Mouse (Mus musculus) thymus, adult 2 months (tissue): Measurements from ENCODE around the gene Hoxc9. TPM values are rescaled to one million over a fixed set of nuclear protein-coding genes. Genes with fewer than 3 reads are reported as not detected.

Source experiments
- DNase-seq: peaks from one replicate; pipeline ENCODE4 v3.0.0; 2021
- H3K27ac ChIP-seq: fragments of 200-500 bp; 2 replicates; pipeline ENCODE4 v1.5.1; 2012; ENCODE audit warnings: low read length, control low read depth; ENCODE audit not compliant: control insufficient read depth, insufficient read depth
- H3K27me3 ChIP-seq: fragments of 200-500 bp; 2 replicates; pipeline ENCODE4 v1.6.1; 2012; ENCODE audit warnings: mild to moderate bottlenecking, low read length, moderate library complexity, mixed read lengths; ENCODE audit not compliant: control insufficient read depth, insufficient read depth
- H3K36me3 ChIP-seq: fragments of 200-500 bp; 2 replicates; pipeline ENCODE4 v1.6.1; 2012; ENCODE audit warnings: mild to moderate bottlenecking, low read length, moderate library complexity; ENCODE audit not compliant: control insufficient read depth, insufficient read depth
- H3K4me1 ChIP-seq: fragments of 200-500 bp; replicated peaks from 2 replicates; pipeline ENCODE4 v1.6.1; 2012; ENCODE audit warnings: low read length; ENCODE audit not compliant: control insufficient read depth, insufficient read depth
- H3K4me3 ChIP-seq: fragments of 200-500 bp; 2 replicates; pipeline ENCODE4 v1.5.1; 2012; ENCODE audit warnings: mild to moderate bottlenecking, low read length, control low read depth, moderate library complexity; ENCODE audit not compliant: control insufficient read depth, insufficient read depth
- CTCF ChIP-seq: fragments of 200-500 bp; IDR thresholded peaks from 2 replicates; pipeline ENCODE4 v1.5.1; 2012; ENCODE audit warnings: mild to moderate bottlenecking, control low read depth, low read length, moderate library complexity, borderline replicate concordance; ENCODE audit not compliant: control insufficient read depth, poor library complexity, insufficient read depth; ENCODE audit errors: extremely low read depth
- POLR2A ChIP-seq: fragments of 200-500 bp; IDR thresholded peaks from 2 replicates; pipeline ENCODE4 v1.6.1; 2012; ENCODE audit warnings: mild to moderate bottlenecking, low read length, control low read depth, moderate library complexity; ENCODE audit not compliant: control insufficient read depth, poor library complexity, insufficient read depth; ENCODE audit errors: extremely low read depth
- WGBS: fragments of 180-500 bp; shearing (Covaris S2); methylation state at CpG from one replicate; pipeline ENCODE4 v1.1.7; 2018; 5-methylcytosine and 5-hydroxymethylcytosine counted together
- polyA plus RNA-seq: library from polyadenylated mRNA; depleted of rRNA; stranded (reverse); fragments of >200 nt; gene quantifications from 2 replicates; pipeline ENCODE4 v1.2.3, GENCODE M21; 2012

Gene Hoxc9
- polyA plus RNA-seq, 1 experiment, result 0.05 TPM

DNA sequence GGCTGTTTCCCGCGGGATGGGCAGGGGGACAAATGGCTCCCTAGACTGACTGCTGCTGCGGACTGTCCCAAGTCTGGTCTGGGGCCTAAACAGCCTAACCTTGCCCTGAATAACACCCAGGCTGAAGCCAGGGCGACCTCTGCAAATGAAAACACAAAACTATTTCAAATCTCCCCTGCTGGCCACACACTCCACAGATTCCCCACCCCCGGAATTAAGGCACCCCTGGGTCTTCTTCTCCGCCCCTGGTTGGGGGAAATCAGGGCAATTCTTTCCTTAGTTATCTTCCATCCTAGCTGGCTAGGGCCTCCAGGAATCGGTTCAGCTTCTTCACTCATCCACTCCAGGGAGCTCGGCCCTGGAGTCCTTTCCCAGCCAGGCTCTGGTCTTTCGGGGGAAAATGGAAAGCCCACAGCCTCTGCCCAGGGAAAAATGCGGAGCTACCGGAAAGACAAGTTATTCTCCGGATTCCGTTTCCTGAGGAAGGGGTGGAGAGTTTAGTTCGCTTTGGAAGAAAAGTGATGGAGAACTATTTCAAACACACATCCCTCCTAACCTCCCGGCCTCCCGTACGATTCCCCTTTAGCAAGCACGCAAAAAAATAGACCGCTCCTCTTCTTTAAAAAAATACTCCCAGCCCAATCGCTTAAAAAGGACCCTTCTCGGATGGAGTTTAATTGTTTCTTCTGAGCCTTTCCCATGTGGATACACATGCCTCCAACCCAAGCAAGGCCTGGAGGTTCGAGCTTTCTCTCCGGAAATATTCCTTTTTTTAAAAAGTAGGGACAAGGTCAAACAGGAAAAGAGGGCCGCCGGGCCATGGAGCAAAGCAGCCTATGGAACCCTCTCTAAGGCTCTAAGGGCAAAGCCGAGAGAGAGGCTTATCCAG is 11.0 kb upstream of the Hoxc9 start:
- WGBS, result 15% methylated on average over 26 of the region's 26 CpGs
- TF ChIP-seq POLR2A (no peak), CTCF (no peak)
- no peak overlapping the region for H3K4me3 ChIP-seq
- peaks cover 36% of the 10 kb centered on the region for H3K27me3 ChIP-seq
- H3K27ac ChIP-seq, result no peak overlapping the region
- no peak for DNase-seq
- no peaks in the 10 kb centered on the region for H3K4me1 ChIP-seq
- H3K36me3 ChIP-seq, result no peaks in the 10 kb centered on the region

DNA sequence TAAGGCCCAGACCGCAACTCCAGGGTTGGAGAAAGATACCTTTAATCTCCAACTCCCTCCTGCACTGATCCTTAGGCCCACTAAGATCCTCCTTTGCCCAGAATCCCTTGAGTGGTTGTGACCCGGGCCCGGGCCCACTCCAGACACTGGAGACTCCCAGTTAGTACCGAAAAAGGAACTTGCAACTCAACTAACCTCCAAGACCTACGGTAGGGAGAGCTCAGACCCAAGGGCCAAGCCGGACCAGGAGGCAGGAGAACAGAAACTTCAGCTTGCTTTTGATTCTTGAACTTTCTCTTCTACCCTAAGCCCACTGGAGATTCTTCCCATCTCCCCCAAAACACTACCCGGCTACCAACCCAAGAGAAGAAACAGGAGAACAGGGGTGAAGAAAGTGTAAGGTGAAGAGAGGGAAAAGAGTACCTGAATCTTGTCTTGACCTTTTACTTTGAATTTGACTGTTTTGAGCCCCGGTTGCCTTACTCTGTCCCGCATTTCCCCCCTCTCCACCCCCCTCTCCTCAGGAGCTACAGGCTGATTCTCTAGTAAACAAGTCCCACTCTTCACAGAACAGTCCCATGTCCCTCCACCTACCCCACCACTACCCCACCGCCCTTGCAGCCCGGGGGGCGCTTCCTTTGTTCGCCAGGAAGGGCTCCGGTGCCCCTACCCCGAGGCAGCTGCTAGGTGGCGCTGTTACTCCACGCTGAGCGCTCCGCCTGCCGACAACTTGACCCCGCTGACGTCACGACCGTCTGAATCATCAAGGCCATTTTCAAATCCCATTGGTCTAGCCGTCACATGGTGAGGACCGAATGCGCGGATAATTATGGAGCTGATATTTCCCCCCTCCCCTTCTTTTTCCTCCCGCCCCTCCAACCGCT is 10.1 kb upstream of the Hoxc9 start:
- Histone ChIP-seq H3K27ac (no peak overlapping the region), H3K4me1 (no peaks in the 10 kb centered on the region), H3K4me3 (no peak overlapping the region), H3K27me3 (peaks cover 34% of the 10 kb centered on the region), H3K36me3 (no peaks in the 10 kb centered on the region)
- 5% methylated on average over 30 of the region's 30 CpGs for WGBS
- TF ChIP-seq CTCF, result peak; percentile 54; the same call in 1 of the 2 replicates
- TF ChIP-seq POLR2A, result no peak
- DNase-seq, result peak; percentile 53

GRCm38 (mm10) chr15:102966776-102967311 is 9.4 kb upstream of the Hoxc9 start, which contains the start of gene Hoxc10:
TSS of gene Hoxc10 (plus strand) at chr15:102966796.
- WGBS, result 9% methylated on average over 27 of the region's 27 CpGs
- Histone ChIP-seq H3K4me1 (no peaks in the 10 kb centered on the region), H3K27ac (no peak within 1 kb of the TSS), H3K27me3 (peaks cover 32% of the 10 kb centered on the region), H3K4me3 (no peak within 1 kb of the TSS), H3K36me3 (no peaks in the 10 kb centered on the region)
- no peak for DNase-seq
- TF ChIP-seq CTCF (no peak), POLR2A (no peak)

DNA sequence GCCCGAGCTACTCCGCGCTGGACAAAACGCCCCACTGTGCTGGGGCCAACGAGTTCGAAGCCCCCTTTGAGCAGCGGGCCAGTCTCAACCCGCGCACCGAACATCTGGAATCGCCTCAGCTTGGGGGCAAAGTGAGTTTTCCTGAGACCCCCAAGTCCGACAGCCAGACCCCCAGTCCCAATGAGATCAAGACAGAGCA is 9.0 kb upstream of the Hoxc9 start, which contains the start of gene Hoxc5:
Gene Hoxc5 (plus strand): TSS at position 132 of the 199 bp plus-strand sequence.
- H3K4me1 ChIP-seq, result no peaks in the 10 kb centered on the region
- no peak within 1 kb of the TSS for H3K4me3 ChIP-seq
- 10% methylated on average over 12 of the region's 12 CpGs for WGBS
- no peak within 1 kb of the TSS for H3K27ac ChIP-seq
- TF ChIP-seq CTCF (no peak), POLR2A (no peak)
- DNase-seq, result no peak
- H3K27me3 ChIP-seq, result peaks cover 33% of the 10 kb centered on the region
- H3K36me3 ChIP-seq, result no peaks in the 10 kb centered on the region

DNA sequence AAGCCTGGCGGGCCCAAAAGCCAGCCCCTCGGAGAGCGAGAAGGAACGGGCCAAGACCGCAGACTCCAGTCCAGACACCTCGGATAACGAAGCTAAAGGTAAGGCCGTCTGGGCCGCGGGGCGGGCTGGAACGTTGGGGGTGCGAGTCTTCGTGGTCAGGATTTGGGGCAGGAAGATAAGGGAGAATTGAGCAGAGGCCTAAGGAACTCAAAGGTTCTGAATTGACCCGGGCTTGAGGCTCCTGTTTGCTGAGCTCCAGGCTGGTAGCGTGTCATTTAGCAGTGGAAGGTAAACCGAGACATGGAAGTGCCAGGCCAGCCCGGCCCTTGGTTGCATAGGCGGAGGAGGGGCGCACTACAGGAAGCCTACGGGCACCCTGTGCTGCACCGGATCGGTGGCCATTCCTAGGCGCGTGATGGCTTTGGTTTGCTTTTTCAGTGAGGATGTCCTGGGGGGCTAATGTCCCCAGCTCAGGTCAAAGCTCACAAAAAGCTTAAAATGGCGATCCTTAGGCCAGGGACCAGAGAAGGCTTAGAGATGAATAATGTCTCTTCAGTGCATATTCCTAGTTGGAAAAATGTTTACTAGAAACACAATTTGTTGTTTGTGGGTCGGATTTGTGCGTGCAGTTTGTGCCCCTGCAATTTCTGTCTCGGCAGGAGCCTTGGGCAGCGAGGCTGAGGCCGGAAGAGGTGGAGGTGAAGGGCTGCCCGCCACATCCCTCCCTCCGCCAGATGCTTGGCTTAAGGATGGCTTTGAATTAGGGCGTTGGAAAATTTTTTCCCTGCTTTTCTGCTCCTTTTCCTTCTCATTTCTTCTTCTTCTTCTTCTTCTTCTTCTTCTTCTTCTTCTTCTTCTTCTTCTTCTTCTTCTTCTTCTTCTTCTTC is 8.5 kb upstream of the Hoxc9 start:
- no peak overlapping the region for H3K4me3 ChIP-seq
- WGBS, result 11% methylated on average over 34 of the region's 34 CpGs
- H3K4me1 ChIP-seq, result no peaks in the 10 kb centered on the region
- TF ChIP-seq POLR2A (no peak), CTCF (no peak)
- DNase-seq, result no peak
- no peak overlapping the region for H3K27ac ChIP-seq
- peaks cover 31% of the 10 kb centered on the region for H3K27me3 ChIP-seq
- H3K36me3 ChIP-seq, result no peaks in the 10 kb centered on the region
